In the genomic region with DNA sequence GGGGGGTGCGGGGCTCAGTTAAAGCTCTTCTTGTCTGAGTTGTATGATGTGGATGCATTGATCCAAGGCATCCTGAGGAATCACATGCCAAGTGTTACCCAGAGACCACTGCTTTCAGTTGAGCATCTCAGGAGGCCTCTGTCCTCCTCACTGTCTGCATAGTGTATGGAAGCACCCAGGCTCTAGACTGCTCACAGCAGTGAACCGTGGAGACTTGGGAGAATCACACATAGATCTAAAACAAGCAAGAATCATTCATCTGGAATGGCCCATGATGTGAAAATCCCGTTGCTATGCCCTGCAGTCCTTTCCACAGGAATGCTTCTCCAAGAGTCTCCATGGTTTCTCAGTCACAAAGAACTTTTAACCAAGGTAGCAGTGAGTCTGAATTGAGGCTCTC, we compare ENCODE assay signal across 22 mouse cellular contexts.
A peak's percentile ranks its signal among the peaks of the same experiment; 100 is the strongest.
DNase-seq lines count a peak whose midpoint lies in the region; ATAC-seq and TF ChIP-seq lines count a peak whose summit lies in the region.
"Had no signal": no experiment of that assay in that cellular context is flagged by ENCODE, and none has a peak within 500 bp of the region (broad histone marks: within the 10 kb centered on the region; RNA-seq: fewer than 3 reads in every experiment).

No protein-coding gene starts in this region.

- in situ Hi-C loops in Patski (cut with MboI; ENCODE audit: low pct_unique_long_range_greater_than_20kb) = no loop called here

- TF ChIP-seq CTCF in hindbrain, postnatal 0 days (IDR thresholded peaks at IDR 0.05; ENCODE audit: low read depth) = no peak
- no peak for TF ChIP-seq CTCF in Patski (IDR thresholded peaks at IDR 0.05)

- POLR2A ChIA-PET in Patski (lab: Charles Lee) = no interaction called here

- 45% methylated on average over 3 of the region's 3 CpGs for WGBS in hindbrain, postnatal 0 days
- 61% methylated on average over 3 of the region's 3 CpGs for WGBS in hindbrain, embryonic 13.5 days

- no peaks in the 10 kb centered on the region for H3K36me3 ChIP-seq in hindbrain, postnatal 0 days (ENCODE audit: insufficient read depth, low read length)
- H3K36me3 ChIP-seq in hindbrain, embryonic 13.5 days = no peaks in the 10 kb centered on the region
- H3K36me3 ChIP-seq: embryonic facial prominence, embryonic 10.5 days; embryonic facial prominence, embryonic 12.5 days; forebrain, embryonic 15.5 days; G1E had no signal

- no peaks in the 10 kb centered on the region for H3K9me3 ChIP-seq in hindbrain, postnatal 0 days (ENCODE audit: low read length)
- no peaks in the 10 kb centered on the region for H3K9me3 ChIP-seq in hindbrain, embryonic 13.5 days
- H3K9me3 ChIP-seq: embryonic facial prominence, embryonic 10.5 days; embryonic facial prominence, embryonic 12.5 days; forebrain, embryonic 13.5 days; forebrain, embryonic 15.5 days had no signal

- DNase-seq in hindbrain, postnatal 0 days (ENCODE audit: low spot score) = peak; percentile 6
- no peak for DNase-seq in Patski (ENCODE audit: low read depth, low spot score)
- DNase-seq in retina, postnatal 1 day = peak; percentile 34
- DNase-seq in lung, postnatal 36 days = no peak
- DNase-seq: adrenal gland, adult 2 months; adrenal gland, postnatal 10 days; adrenal gland, postnatal 36 days; B cell, adult 2 months; cerebellum, adult 11-12 months; cerebellum, adult 2 months; cerebellum, adult 9-10 months; cerebellum, postnatal 10 days; cerebellum, postnatal 25 days; forebrain, postnatal 0 days had no signal

- H3K4me1 ChIP-seq in hindbrain, postnatal 0 days (ENCODE audit: insufficient read depth, low read length) = 0 out of 2 replicates have a peak, but pooled peaks cover 4% of the 10 kb centered on the region
- H3K4me1 ChIP-seq in hindbrain, embryonic 13.5 days (replicated peaks) = no peaks in the 10 kb centered on the region; the same call in 1 of the 2 replicates
- H3K4me1 ChIP-seq: embryonic facial prominence, embryonic 10.5 days; embryonic facial prominence, embryonic 12.5 days had no signal

- H3K27me3 ChIP-seq in hindbrain, postnatal 0 days (ENCODE audit: insufficient read depth, low read length) = no peaks in the 10 kb centered on the region
- no peaks in the 10 kb centered on the region for H3K27me3 ChIP-seq in hindbrain, embryonic 13.5 days
- H3K27me3 ChIP-seq in Patski = no peaks in the 10 kb centered on the region
- H3K27me3 ChIP-seq: CH12.LX; embryonic facial prominence, embryonic 12.5 days; forebrain, embryonic 13.5 days; forebrain, embryonic 15.5 days had no signal

- H3K4me3 ChIP-seq in hindbrain, postnatal 0 days (ENCODE audit: low read length) = no peak overlapping the region
- H3K4me3 ChIP-seq in hindbrain, embryonic 13.5 days = no peak overlapping the region
- H3K4me3 ChIP-seq: embryonic facial prominence, embryonic 10.5 days; embryonic facial prominence, embryonic 12.5 days; forebrain, embryonic 13.5 days; forebrain, embryonic 15.5 days had no signal

- CTCF ChIA-PET in Patski (lab: Charles Lee) = no interaction called here

- H3K4me2 ChIP-seq in hindbrain, postnatal 0 days (ENCODE audit: low read depth, low read length) = no peak overlapping the region
- no peak overlapping the region for H3K4me2 ChIP-seq in hindbrain, embryonic 13.5 days
- H3K4me2 ChIP-seq: embryonic facial prominence, embryonic 12.5 days; forebrain, embryonic 15.5 days had no signal

- H3K9ac ChIP-seq in hindbrain, postnatal 0 days (replicated peaks; ENCODE audit: low read length) = no peak overlapping the region
- H3K9ac ChIP-seq in hindbrain, embryonic 13.5 days = no peak overlapping the region
- H3K9ac ChIP-seq: embryonic facial prominence, embryonic 12.5 days; forebrain, embryonic 13.5 days; forebrain, embryonic 15.5 days; forebrain, postnatal 0 days had no signal

- H3K27ac ChIP-seq in hindbrain, postnatal 0 days = no peak overlapping the region
- H3K27ac ChIP-seq in hindbrain, embryonic 13.5 days = no peak overlapping the region
- H3K27ac ChIP-seq: embryonic facial prominence, embryonic 10.5 days; embryonic facial prominence, embryonic 12.5 days; forebrain, embryonic 13.5 days; forebrain, embryonic 15.5 days had no signal

- ATAC-seq in hindbrain, postnatal 0 days = peak; percentile 56; the same call in 1 of the 2 replicates
- ATAC-seq in hindbrain, embryonic 13.5 days (ENCODE audit: low FRiP score) = no peak
- ATAC-seq in Patski = peak; percentile 57
- ATAC-seq: CD4-positive, CD25-positive, alpha-beta regulatory T cell, adult 4 months; forebrain, embryonic 13.5 days; forebrain, embryonic 15.5 days; forebrain, postnatal 0 days had no signal

Comparison
In these comparisons a context has a peak if more than half of its experiments do, and no peak if none do; other contexts are left out.
1. DNase-seq: peak in hindbrain, postnatal 0 days (single experiment) and retina, postnatal 1 day (single experiment); none in Patski (single experiment) and lung, postnatal 36 days (single experiment).